Mouse (Mus musculus) layer of hippocampus, adult 11-12 months (tissue): ENCODE measurements at regions not wholly inside any gene's neighbourhood (a gene's known extent, or its start where the extent isn't known, plus 50 kb on each side); places are given as distances from the start of the nearest gene placed in this dataset.

Experiments
- DNase-seq: peaks from one replicate; pipeline ENCODE4 v3.0.0; 2022; ENCODE audit warnings: low spot score

- DNase-seq, result no peak
Measured at GRCm38 (mm10) chr3:42286471-42286870, 544.1 kb downstream of the D3Ertd751e start.

GRCm38 (mm10) chr3:42312424-42312823 lies 570.0 kb downstream of the D3Ertd751e start:
- DNase-seq, result no peak

- no peak for DNase-seq
Measured at GRCm38 (mm10) chr3:42327708-42328107, 585.3 kb downstream of the D3Ertd751e start.

- DNase-seq, result peak; percentile 13
Measured at GRCm38 (mm10) chr3:42342806-42343205, 600.4 kb downstream of the D3Ertd751e start.

- no peak for DNase-seq
Measured at GRCm38 (mm10) chr3:42376785-42377184, 634.4 kb downstream of the D3Ertd751e start.

- DNase-seq, result no peak
Measured at GRCm38 (mm10) chr3:42382151-42382550, 639.7 kb downstream of the D3Ertd751e start.

GRCm38 (mm10) chr3:42402716-42403115 lies 660.3 kb downstream of the D3Ertd751e start:
- peak; percentile 4 for DNase-seq

GRCm38 (mm10) chr3:42408958-42409633 lies 666.7 kb downstream of the D3Ertd751e start:
- DNase-seq, result peak; percentile 48

- no peak for DNase-seq
Measured at GRCm38 (mm10) chr3:42427363-42427762, 685.0 kb downstream of the D3Ertd751e start.

- no peak for DNase-seq
Measured at GRCm38 (mm10) chr3:42449575-42449974, 707.2 kb downstream of the D3Ertd751e start.

GRCm38 (mm10) chr3:42464353-42464752 lies 721.9 kb downstream of the D3Ertd751e start:
- DNase-seq, result no peak

GRCm38 (mm10) chr3:42467125-42467524 lies 724.7 kb downstream of the D3Ertd751e start:
- DNase-seq, result no peak

GRCm38 (mm10) chr3:42514922-42515593 lies 772.6 kb downstream of the D3Ertd751e start:
- no peak for DNase-seq

GRCm38 (mm10) chr3:42516286-42516685 lies 773.9 kb downstream of the D3Ertd751e start:
- DNase-seq, result no peak

GRCm38 (mm10) chr3:42531397-42531796 lies 789.0 kb downstream of the D3Ertd751e start:
- DNase-seq, result no peak

- DNase-seq, result no peak
Measured at GRCm38 (mm10) chr3:42566731-42567130, 824.3 kb downstream of the D3Ertd751e start.

- no peak for DNase-seq
Measured at GRCm38 (mm10) chr3:42570364-42571024, 828.1 kb downstream of the D3Ertd751e start.

- DNase-seq, result no peak
Measured at GRCm38 (mm10) chr3:42571877-42572459, 829.6 kb downstream of the D3Ertd751e start.

- DNase-seq, result no peak
Measured at GRCm38 (mm10) chr3:42573155-42573554, 830.7 kb downstream of the D3Ertd751e start.

- DNase-seq, result no peak
Measured at GRCm38 (mm10) chr3:42582311-42582710, 839.9 kb downstream of the D3Ertd751e start.

- no peak for DNase-seq
Measured at GRCm38 (mm10) chr3:42587296-42587932, 845.0 kb downstream of the D3Ertd751e start.

GRCm38 (mm10) chr3:42589516-42589915 lies 847.1 kb downstream of the D3Ertd751e start:
- no peak for DNase-seq
